In genomic region chr9:56995198-56996027, GRCm38 (mm10) we compare ENCODE assay signal across 8 mouse cellular contexts. TPM values are rescaled to one million over a fixed set of nuclear protein-coding genes. Genes with fewer than 3 reads are reported as not detected.
A peak's percentile ranks its signal among the peaks of the same experiment; 100 is the strongest.
DNase-seq lines count a peak whose midpoint lies in the region; ATAC-seq lines count a peak whose summit lies in the region.

No protein-coding gene starts in this region.

- WGBS in hindbrain, embryonic 13.5 days, result 1% methylated on average over 67 of the region's 80 CpGs

- no peaks in the 10 kb centered on the region for H3K27me3 ChIP-seq in hindbrain, embryonic 13.5 days
- peaks cover 8% of the 10 kb centered on the region for H3K27me3 ChIP-seq in megakaryocyte, embryonic 14.5 days (replicated peaks)

- H3K9ac ChIP-seq in hindbrain, embryonic 13.5 days, result peak overlapping the region; percentile 97

- peak overlapping the region; percentile 76 for H3K4me2 ChIP-seq in hindbrain, embryonic 13.5 days

- peak overlapping the region; percentile 94 for H3K4me3 ChIP-seq in hindbrain, embryonic 13.5 days
- H3K4me3 ChIP-seq in megakaryocyte, embryonic 14.5 days (replicated peaks), result peak overlapping the region; percentile 95

- peak; percentile 36 for DNase-seq in WW6 (ENCODE audit: low read depth, low spot score)
- DNase-seq in cerebellum, adult 9-11 months, result peak; percentile 47
- peak; percentile 23 to 49 for DNase-seq in frontal cortex, postnatal 10 days (ENCODE audit: low spot score in 2 of 2)
- DNase-seq in left cerebral cortex, postnatal 10 days (ENCODE audit: extremely low spot score in 1 of 2, low spot score in 2 of 2), result peak; percentile 12 to 73
- peak; percentile 10 for DNase-seq in skeletal muscle tissue, adult 2 months (ENCODE audit: low read depth, low spot score)
- DNase-seq in Muller cell, postnatal 12 days (ENCODE audit: inconsistent ontology term), result no peak

- peaks cover 24% of the 10 kb centered on the region for H3K4me1 ChIP-seq in hindbrain, embryonic 13.5 days (replicated peaks)
- H3K4me1 ChIP-seq in megakaryocyte, embryonic 14.5 days, result peaks cover 32% of the 10 kb centered on the region

- intact Hi-C loops in left cerebral cortex, postnatal 10 days (cut with DNase I), result loop anchor here (10.0 kb wide), 1 partner anchor 51 kb away; no protein-coding TSS in a partner anchor

- H3K9me3 ChIP-seq in hindbrain, embryonic 13.5 days, result no peaks in the 10 kb centered on the region
- no peaks in the 10 kb centered on the region for H3K9me3 ChIP-seq in megakaryocyte, embryonic 14.5 days

- peak; percentile 68 for ATAC-seq in hindbrain, embryonic 13.5 days (ENCODE audit: low FRiP score)

- no peaks in the 10 kb centered on the region; the same call in 1 of the 2 replicates for H3K36me3 ChIP-seq in hindbrain, embryonic 13.5 days
- H3K36me3 ChIP-seq in megakaryocyte, embryonic 14.5 days (replicated peaks; ENCODE audit: low read length), result no peaks in the 10 kb centered on the region

- peak overlapping the region; percentile 96 for H3K27ac ChIP-seq in hindbrain, embryonic 13.5 days

RNA-seq across cellular contexts. Expression of gene Ptpn9, which starts 0.7 kb away (rescaled TPM):
- 22.7 and 23.1 TPM in 2 replicates for polyA plus RNA-seq in hindbrain, embryonic 13.5 days (2015; fragmentation: Nextera tagmentation; extraction: Ambion mirVana)
- total RNA-seq in left cerebral cortex, postnatal 10 days (2021), result 10 to 100 TPM; 27.1 to 28.5 TPM
- polyA plus RNA-seq in megakaryocyte, embryonic 14.5 days (2012; ENCODE audit: insufficient read depth, low replicate concordance), result 3.5 TPM in 1 of 2 replicates, not detected in the other

RNA-seq across cellular contexts. Expression of gene Snupn, which starts 44.7 kb away (rescaled TPM):
- 28.5 and 31.5 TPM in 2 replicates for polyA plus RNA-seq in hindbrain, embryonic 13.5 days (2015; fragmentation: Nextera tagmentation; extraction: Ambion mirVana)
- 10 to 100 TPM; 16.3 to 17.3 TPM for total RNA-seq in left cerebral cortex, postnatal 10 days (2021)
- polyA plus RNA-seq in megakaryocyte, embryonic 14.5 days (2012; ENCODE audit: insufficient read depth, low replicate concordance), result 1.3 and 2.5 TPM in 2 replicates

RNA-seq across cellular contexts. Expression of gene Imp3, which starts 58.1 kb away (rescaled TPM):
- polyA plus RNA-seq in hindbrain, embryonic 13.5 days (2015; fragmentation: Nextera tagmentation; extraction: Ambion mirVana), result 74.5 and 74.8 TPM in 2 replicates
- total RNA-seq in left cerebral cortex, postnatal 10 days (2021), result 10 to 100 TPM; 49.0 to 55.8 TPM
- polyA plus RNA-seq in megakaryocyte, embryonic 14.5 days (2012; ENCODE audit: insufficient read depth, low replicate concordance), result 42.0 and 92.2 TPM in 2 replicates
